Mouse (Mus musculus) spleen, adult 2 months (tissue): Measurements from ENCODE around the gene Atxn7l2. TPM values are rescaled to one million over a fixed set of nuclear protein-coding genes. Genes with fewer than 3 reads are reported as not detected.

Experiments used
- DNase-seq, 2 experiments: peaks; one replicate each; pipeline versions ENCODE4 v3.0.0 to v3.0.0-alpha.2; 2012 to 2021; ENCODE audit warnings: low spot score in 2 of 2, low read depth in 1 of 2
- H3K27ac ChIP-seq: fragments of 200-500 bp; 2 replicates; pipeline ENCODE4 v1.5.1; 2012; ENCODE audit warnings: low read length, inconsistent platforms; ENCODE audit not compliant: insufficient read depth
- H3K27me3 ChIP-seq: fragments of 200-500 bp; 2 replicates; pipeline ENCODE4 v1.6.1; 2012; ENCODE audit warnings: mild to moderate bottlenecking, moderate library complexity, low read length, inconsistent platforms; ENCODE audit not compliant: control insufficient read depth, insufficient read depth
- H3K36me3 ChIP-seq: fragments of 200-500 bp; 2 replicates; pipeline ENCODE4 v1.6.1; 2012; ENCODE audit warnings: mild to moderate bottlenecking, low read length, inconsistent platforms; ENCODE audit not compliant: control insufficient read depth, insufficient read depth
- H3K4me1 ChIP-seq: fragments of 200-500 bp; 2 replicates; pipeline ENCODE4 v1.6.1; 2011; ENCODE audit warnings: inconsistent platforms; ENCODE audit not compliant: control insufficient read depth, insufficient read depth, insufficient read length
- H3K4me3 ChIP-seq: fragments of 200-500 bp; 2 replicates; pipeline ENCODE4 v1.5.1; 2011; ENCODE audit warnings: mild to moderate bottlenecking, inconsistent platforms; ENCODE audit not compliant: insufficient read depth, insufficient read length; ENCODE audit errors: extremely low read depth
- CTCF ChIP-seq: fragments of 200-500 bp; IDR thresholded peaks from 2 replicates; pipeline ENCODE4 v1.5.1; 2011; ENCODE audit warnings: mild to moderate bottlenecking, inconsistent platforms; ENCODE audit not compliant: insufficient read depth, insufficient read length, insufficient replicate concordance; ENCODE audit errors: extremely low read depth
- POLR2A ChIP-seq: fragments of 200-500 bp; IDR thresholded peaks from 2 replicates; pipeline ENCODE4 v1.6.1; 2011; ENCODE audit warnings: low read depth, low read length, inconsistent platforms
- whole genome bisulfite sequencing: fragments of 180-500 bp; shearing (Covaris S2); methylation state at CpG from one replicate; pipeline ENCODE4 v1.1.7; 2018; 5-methylcytosine and 5-hydroxymethylcytosine counted together
- polyA plus RNA-seq: library from polyadenylated mRNA; depleted of rRNA; stranded (reverse); fragments of >200 nt; gene quantifications from 2 replicates; pipeline ENCODE4 v1.2.3, GENCODE M21; 2012

The Atxn7l2 gene
- polyA plus RNA-seq, 1 experiment = 8.2 TPM

DNA sequence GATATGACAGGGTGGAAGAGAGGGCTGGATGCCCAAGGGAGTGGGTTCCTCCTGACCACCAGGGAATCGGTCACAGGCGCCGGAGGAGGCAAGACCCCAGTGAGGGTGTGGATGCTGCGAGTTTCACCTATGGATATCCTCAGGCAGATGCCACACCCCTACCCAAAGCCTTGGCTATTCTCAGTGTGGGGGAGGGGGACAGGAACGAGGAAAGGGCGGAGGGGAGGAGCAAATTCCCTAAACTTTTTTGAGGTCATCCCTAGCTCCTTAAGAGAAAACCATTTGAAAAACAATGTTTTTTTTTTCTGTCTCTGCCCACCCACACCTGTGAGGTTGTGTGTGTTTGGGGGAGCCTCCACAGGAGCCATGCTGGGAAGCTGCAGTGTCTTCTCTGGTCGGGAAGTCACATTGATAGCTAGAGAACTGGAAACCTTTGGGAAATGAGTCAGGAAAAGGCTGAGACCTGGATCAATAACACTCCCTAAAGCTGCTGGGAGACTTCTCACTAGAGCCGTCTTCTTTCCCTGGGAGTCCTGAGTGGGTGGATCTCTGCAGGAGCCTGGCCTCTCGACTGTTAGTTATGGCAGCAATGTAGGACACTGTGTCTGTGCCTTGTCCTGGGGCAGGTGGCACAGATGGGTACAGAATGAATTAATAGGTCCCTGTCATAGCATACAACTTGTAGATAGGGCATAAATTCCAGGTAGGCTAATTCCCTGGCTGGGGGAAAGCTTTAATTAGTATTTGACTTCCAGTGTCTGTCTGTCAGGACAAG, 21.8 kb downstream of the Atxn7l2 start:
- Histone ChIP-seq H3K4me3 (no peak overlapping the region), H3K36me3 (no peaks in the 10 kb centered on the region), H3K4me1 (peaks cover 7% of the 10 kb centered on the region), H3K27ac (no peak overlapping the region), H3K27me3 (peaks cover 5% of the 10 kb centered on the region)
- TF ChIP-seq CTCF (no peak), POLR2A (no peak)
- DNase-seq = no peak
- WGBS = 93% methylated on average over 9 of the region's 9 CpGs

DNA sequence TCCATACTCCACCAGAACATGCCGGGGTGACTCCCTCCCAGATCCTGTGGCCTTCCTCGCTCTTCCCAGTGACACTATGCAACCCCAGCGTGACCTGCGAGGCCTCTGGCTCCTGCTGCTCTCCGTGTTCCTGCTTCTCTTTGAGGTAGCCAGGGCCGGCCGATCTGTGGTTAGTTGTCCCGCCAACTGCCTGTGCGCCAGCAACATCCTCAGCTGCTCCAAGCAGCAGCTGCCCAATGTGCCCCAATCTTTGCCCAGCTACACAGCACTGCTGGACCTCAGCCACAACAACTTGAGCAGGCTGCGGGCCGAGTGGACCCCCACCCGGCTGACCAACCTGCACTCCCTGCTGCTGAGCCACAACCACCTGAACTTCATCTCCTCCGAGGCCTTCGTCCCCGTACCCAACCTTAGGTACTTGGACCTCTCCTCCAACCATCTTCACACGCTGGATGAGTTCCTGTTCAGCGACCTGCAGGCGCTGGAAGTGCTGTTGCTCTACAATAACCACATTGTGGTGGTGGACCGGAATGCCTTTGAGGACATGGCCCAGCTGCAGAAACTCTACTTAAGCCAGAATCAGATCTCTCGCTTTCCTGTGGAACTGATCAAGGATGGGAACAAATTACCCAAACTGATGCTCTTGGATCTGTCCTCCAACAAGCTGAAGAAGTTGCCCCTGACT, 23.5 kb downstream of the Atxn7l2 start:
- 45% methylated on average over 20 of the region's 20 CpGs for WGBS
- Histone ChIP-seq H3K36me3 (no peaks in the 10 kb centered on the region), H3K27me3 (peaks cover 5% of the 10 kb centered on the region)

DNA sequence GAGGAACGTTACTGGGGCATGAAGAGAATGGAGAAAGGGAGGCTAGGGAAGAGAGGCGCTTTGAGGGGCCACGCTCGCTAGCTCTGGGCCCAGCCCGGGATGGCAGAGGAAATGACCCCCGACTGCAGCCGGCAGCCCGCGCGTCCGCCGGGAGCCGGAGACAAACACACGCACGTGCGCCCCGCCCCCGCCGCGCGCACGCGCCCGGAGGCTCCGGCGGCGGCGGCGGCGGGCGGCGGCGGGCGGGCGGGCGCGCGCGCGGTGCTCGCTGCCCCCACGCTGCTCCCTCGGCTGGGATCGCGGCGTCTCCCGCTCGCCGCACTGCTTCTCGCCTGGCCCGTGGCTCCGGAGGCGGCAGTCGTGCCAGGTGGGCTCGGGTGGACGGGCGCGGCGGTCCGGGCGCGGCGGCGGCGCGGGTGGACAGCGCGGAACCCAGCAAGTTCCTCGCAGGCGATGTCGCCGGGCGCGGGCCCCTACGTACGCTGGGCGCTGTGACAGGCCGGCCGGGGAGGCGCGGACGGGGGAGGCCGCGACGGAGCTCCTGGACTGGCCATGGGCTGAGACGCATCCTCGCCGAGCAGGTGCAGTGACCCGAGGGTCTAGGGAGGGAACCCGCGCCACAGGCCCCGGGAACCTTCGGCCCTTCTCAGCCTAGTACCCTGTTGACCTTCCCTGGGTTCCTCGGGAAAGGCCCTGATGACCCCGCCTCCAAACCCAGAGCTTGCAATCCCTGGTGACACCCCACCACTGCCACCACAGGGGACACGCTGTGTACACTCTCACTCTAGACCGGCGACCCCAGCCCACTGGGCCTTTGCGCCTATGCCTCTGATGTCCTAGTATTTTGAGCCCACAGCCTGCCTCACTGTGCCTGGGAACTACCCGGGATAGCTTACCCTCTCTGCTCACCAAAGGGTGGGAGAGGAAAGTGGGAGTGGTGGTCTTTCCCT, 24.4 kb downstream of the Atxn7l2 start, which contains the start of gene Amigo1:
Gene Amigo1 (plus strand): TSS at position 238 of the 950 bp plus-strand sequence.
- H3K4me1 ChIP-seq = peaks cover 7% of the 10 kb centered on the region
- no peaks in the 10 kb centered on the region for H3K36me3 ChIP-seq
- H3K4me3 ChIP-seq = peak within 1 kb of the TSS; percentile 78
- peak in 1 of 2 experiments; percentile 33 for DNase-seq
- peaks cover 5% of the 10 kb centered on the region for H3K27me3 ChIP-seq
- no peak for TF ChIP-seq CTCF
- H3K27ac ChIP-seq = no peak within 1 kb of the TSS
- 3% methylated on average over 73 of the region's 100 CpGs for WGBS

More for the DNA sequence above, 23.5 kb downstream of the Atxn7l2 start:
- no peak for DNase-seq
- H3K4me1 ChIP-seq = peaks cover 7% of the 10 kb centered on the region
- H3K4me3 ChIP-seq = no peak overlapping the region
- no peak for TF ChIP-seq CTCF
- no peak for TF ChIP-seq POLR2A
- no peak overlapping the region for H3K27ac ChIP-seq

DNA sequence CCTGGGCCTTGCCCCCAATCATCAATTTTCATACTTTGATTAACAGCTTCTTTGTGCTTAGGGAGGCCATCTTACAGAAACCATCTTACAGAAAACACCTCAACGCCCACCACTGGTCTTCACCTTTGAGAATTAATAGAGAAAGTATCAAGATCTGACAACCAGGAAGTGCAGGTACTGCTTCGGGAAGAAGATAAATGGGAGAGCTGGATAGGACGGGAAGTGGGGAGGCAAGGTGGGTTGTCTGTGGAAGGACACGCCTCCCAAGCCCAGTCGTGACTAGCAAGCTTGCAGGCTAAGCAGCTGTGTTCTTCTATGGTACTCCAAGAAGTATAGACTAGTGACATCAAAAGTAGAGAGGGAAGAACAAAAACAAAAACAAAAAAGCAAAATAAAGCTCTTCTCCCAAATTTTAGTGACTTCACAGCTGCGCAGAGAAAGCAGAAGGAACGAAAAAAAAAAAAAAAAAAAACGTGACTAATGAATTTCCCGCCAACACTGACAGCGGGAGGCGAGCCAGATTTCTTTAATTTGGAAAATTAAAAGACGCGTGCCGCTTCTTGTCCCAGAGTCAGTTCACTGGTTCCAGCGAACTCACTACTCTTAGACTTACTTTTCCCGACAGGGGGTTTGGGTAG, 25.2 kb downstream of the Atxn7l2 start:
- Histone ChIP-seq H3K4me3 (peak overlapping the region; percentile 67), H3K4me1 (peaks cover 7% of the 10 kb centered on the region), H3K36me3 (no peaks in the 10 kb centered on the region), H3K27ac (no peak overlapping the region), H3K27me3 (peaks cover 5% of the 10 kb centered on the region)
- WGBS = 8% methylated on average over 16 of the region's 16 CpGs
- no peak for DNase-seq
- TF ChIP-seq CTCF = no peak
- no peak for TF ChIP-seq POLR2A

DNA sequence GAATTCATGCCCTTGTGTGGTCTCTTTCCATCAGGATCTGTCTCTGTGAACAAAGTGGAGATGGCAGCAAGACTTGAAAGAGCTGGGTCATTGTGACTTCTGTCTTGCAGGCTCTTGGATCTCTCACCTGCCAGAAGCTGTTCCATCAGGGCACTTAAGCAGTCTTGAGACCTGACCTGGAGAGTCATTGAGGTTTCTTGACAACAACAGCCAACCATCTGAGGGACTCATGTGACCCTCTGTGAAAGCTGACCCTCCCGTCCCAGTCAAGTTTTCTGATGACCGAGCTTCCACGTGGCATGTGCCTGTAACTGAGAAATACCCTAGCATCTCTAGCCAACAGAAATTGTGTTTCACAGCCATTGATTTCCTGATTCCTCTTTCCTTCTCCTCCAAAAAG, 26.0 kb downstream of the Atxn7l2 start:
- no peak for DNase-seq
- Histone ChIP-seq H3K27ac (no peak overlapping the region), H3K4me3 (no peak overlapping the region), H3K36me3 (no peaks in the 10 kb centered on the region), H3K27me3 (peaks cover 5% of the 10 kb centered on the region), H3K4me1 (peaks cover 7% of the 10 kb centered on the region)
- WGBS = 86% methylated on average over 3 of the region's 3 CpGs
- TF ChIP-seq POLR2A (no peak), CTCF (no peak)

DNA sequence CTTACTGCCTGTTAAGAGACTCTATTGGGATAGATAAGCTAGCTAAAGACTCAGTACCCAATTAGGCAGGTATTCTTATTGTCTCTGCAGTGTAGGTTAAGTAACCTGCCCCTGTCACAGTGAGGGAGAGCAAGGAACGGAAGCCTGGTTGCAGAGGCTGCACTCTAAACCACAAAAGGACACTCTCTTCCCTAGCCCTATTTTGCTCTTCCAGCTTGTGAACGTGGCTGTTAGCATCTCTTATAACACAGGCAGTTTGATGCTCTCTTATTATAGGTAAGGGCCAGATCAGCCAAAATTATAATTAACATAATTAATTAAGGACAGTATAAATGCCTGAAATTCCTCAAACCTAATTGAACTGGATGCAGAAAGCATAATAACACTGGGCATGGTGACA, 30.2 kb downstream of the Atxn7l2 start:
- WGBS = 26% methylated on average over 2 of the region's 2 CpGs
- DNase-seq = no peak
- H3K4me3 ChIP-seq = no peak overlapping the region
- no peak for TF ChIP-seq POLR2A
- H3K27ac ChIP-seq = no peak overlapping the region
- no peaks in the 10 kb centered on the region for H3K4me1 ChIP-seq
- H3K27me3 ChIP-seq = no peaks in the 10 kb centered on the region
- no peaks in the 10 kb centered on the region for H3K36me3 ChIP-seq
